In genomic region chr1:87880326-87880627, GRCm38 (mm10) we compare ENCODE assay signal across 8 mouse cellular contexts. TPM values are rescaled to one million over a fixed set of nuclear protein-coding genes. Genes with fewer than 3 reads are reported as not detected.
DNase-seq lines count a peak whose midpoint lies in the region; ATAC-seq and TF ChIP-seq lines count a peak whose summit lies in the region.

No protein-coding gene starts in this region.

- peaks cover 11% of the 10 kb centered on the region for H3K79me2 ChIP-seq in heart, adult 2 months (replicated peaks; ENCODE audit: control insufficient read depth, insufficient read depth, low read length)

- peaks cover 31% of the 10 kb centered on the region for H3K4me1 ChIP-seq in heart, adult 2 months (ENCODE audit: control insufficient read depth, insufficient read depth, low read length)
- H3K4me1 ChIP-seq in kidney, embryonic 16.5 days (ENCODE audit: insufficient read depth, low read length) = peaks cover 24% of the 10 kb centered on the region
- H3K4me1 ChIP-seq in embryonic facial prominence, embryonic 15.5 days = peaks cover 46% of the 10 kb centered on the region

- no peak for ATAC-seq in kidney, embryonic 16.5 days (ENCODE audit: low FRiP score, low TSS enrichment)
- no peak for ATAC-seq in embryonic facial prominence, embryonic 15.5 days (ENCODE audit: insufficient number of reproducible peaks, low FRiP score, low TSS enrichment, low read depth)

- DNase-seq in heart, adult 2 months = no peak
- no peak for DNase-seq in heart, postnatal 10 days
- DNase-seq in kidney, postnatal 36 days = no peak
- peak; percentile 57 for DNase-seq in lung, postnatal 14 days
- DNase-seq in thymus, postnatal 4 days = no peak
- no peak for DNase-seq in urinary bladder, postnatal 10 days (ENCODE audit: low spot score)

- 72% methylated on average over 6 of the region's 6 CpGs for WGBS in heart, adult 2 months
- 79% methylated on average over 6 of the region's 6 CpGs for WGBS in kidney, embryonic 16.5 days
- 81% methylated on average over 6 of the region's 6 CpGs for WGBS in embryonic facial prominence, embryonic 15.5 days

- peaks cover 41% of the 10 kb centered on the region for H3K36me3 ChIP-seq in heart, adult 2 months (ENCODE audit: control insufficient read depth, insufficient read depth, low read length)
- H3K36me3 ChIP-seq in kidney, embryonic 16.5 days (ENCODE audit: insufficient read depth, low read length) = peaks cover 8% of the 10 kb centered on the region; the same call in 1 of the 2 replicates
- H3K36me3 ChIP-seq in embryonic facial prominence, embryonic 15.5 days = peaks cover 16% of the 10 kb centered on the region

- no peak overlapping the region for H3K4me3 ChIP-seq in heart, adult 2 months
- no peak overlapping the region for H3K4me3 ChIP-seq in kidney, embryonic 16.5 days (ENCODE audit: low read length)
- no peak overlapping the region for H3K4me3 ChIP-seq in embryonic facial prominence, embryonic 15.5 days (replicated peaks)

- H3K27me3 ChIP-seq in heart, adult 2 months (ENCODE audit: control insufficient read depth, insufficient read depth, low read length) = no peaks in the 10 kb centered on the region
- H3K27me3 ChIP-seq in kidney, embryonic 16.5 days (ENCODE audit: insufficient read depth, low read length) = no peaks in the 10 kb centered on the region
- H3K27me3 ChIP-seq in embryonic facial prominence, embryonic 15.5 days = no peaks in the 10 kb centered on the region

- H3K4me2 ChIP-seq in kidney, embryonic 16.5 days (replicated peaks; ENCODE audit: low read depth, low read length) = no peak overlapping the region
- H3K4me2 ChIP-seq in embryonic facial prominence, embryonic 15.5 days (replicated peaks) = no peak overlapping the region

- no peak overlapping the region for H3K9ac ChIP-seq in heart, adult 2 months (ENCODE audit: low read depth, low read length)
- H3K9ac ChIP-seq in kidney, embryonic 16.5 days (replicated peaks; ENCODE audit: low read length) = no peak overlapping the region
- no peak overlapping the region; the same call in 1 of the 2 replicates for H3K9ac ChIP-seq in embryonic facial prominence, embryonic 15.5 days

- intact Hi-C loops in heart, adult 2 months (cut with DNase I) = loop anchor here (2.0 kb wide), 1 partner anchor 21 kb away; no protein-coding TSS in a partner anchor
- intact Hi-C loops in heart, postnatal 10 days (cut with DNase I) = loop anchor here (2.0 kb wide), 1 partner anchor 17 kb away; no protein-coding TSS in a partner anchor

- H3K27ac ChIP-seq in heart, adult 2 months = peak overlapping the region; percentile 81
- peak overlapping the region; percentile 91 for H3K27ac ChIP-seq in kidney, embryonic 16.5 days (ENCODE audit: low read length)
- H3K27ac ChIP-seq in embryonic facial prominence, embryonic 15.5 days (replicated peaks) = peak overlapping the region; percentile 78

- H3K9me3 ChIP-seq in kidney, embryonic 16.5 days (ENCODE audit: low read length) = no peaks in the 10 kb centered on the region
- H3K9me3 ChIP-seq in embryonic facial prominence, embryonic 15.5 days (replicated peaks) = no peaks in the 10 kb centered on the region

- no peak for TF ChIP-seq EP300 in heart, adult 2 months (IDR thresholded peaks at IDR 0.05; ENCODE audit: insufficient read depth, low read depth, low read length)

- no peak for TF ChIP-seq POLR2A in heart, adult 2 months (IDR thresholded peaks at IDR 0.05; ENCODE audit: insufficient read depth, low read depth, low read length)

- TF ChIP-seq CTCF in heart, adult 2 months (IDR thresholded peaks at IDR 0.05) = no peak

RNA-seq across cellular contexts. Expression of gene Dgkd, which starts 27.2 kb away (rescaled TPM):
- total RNA-seq in heart, adult 2 months (2021) = 10 to 100 TPM; 40.8 to 47.3 TPM
- polyA plus RNA-seq in heart, adult 2 months (2012; rRNA removed) = 23.5 and 34.7 TPM in 2 replicates
- total RNA-seq in heart, postnatal 10 days (2021) = 10 to 100 TPM; 56.9 to 62.1 TPM
- polyA plus RNA-seq in kidney, embryonic 16.5 days (2015; fragmentation: Nextera tagmentation; extraction: Ambion mirVana) = 33.8 and 35.3 TPM in 2 replicates
- 28.9 and 29.8 TPM in 2 replicates for polyA plus RNA-seq in embryonic facial prominence, embryonic 15.5 days (2015; fragmentation: Nextera tagmentation; extraction: Ambion mirVana)
